Mouse (Mus musculus) urinary bladder, adult 18-20 months (tissue): Measurements from ENCODE around the gene Abcg4.
"Not testable (repeated sequence)": the region's sequence is repeated elsewhere in the genome, so short reads cannot be mapped to it uniquely, and the experiment has no call there.

Experiments used
- DNase-seq, 2 experiments: peaks; one replicate each; pipeline ENCODE4 v3.0.0; 2022; ENCODE audit warnings: low spot score in 2 of 2, mixed read lengths in 2 of 2

Abcg4 gene

DNA sequence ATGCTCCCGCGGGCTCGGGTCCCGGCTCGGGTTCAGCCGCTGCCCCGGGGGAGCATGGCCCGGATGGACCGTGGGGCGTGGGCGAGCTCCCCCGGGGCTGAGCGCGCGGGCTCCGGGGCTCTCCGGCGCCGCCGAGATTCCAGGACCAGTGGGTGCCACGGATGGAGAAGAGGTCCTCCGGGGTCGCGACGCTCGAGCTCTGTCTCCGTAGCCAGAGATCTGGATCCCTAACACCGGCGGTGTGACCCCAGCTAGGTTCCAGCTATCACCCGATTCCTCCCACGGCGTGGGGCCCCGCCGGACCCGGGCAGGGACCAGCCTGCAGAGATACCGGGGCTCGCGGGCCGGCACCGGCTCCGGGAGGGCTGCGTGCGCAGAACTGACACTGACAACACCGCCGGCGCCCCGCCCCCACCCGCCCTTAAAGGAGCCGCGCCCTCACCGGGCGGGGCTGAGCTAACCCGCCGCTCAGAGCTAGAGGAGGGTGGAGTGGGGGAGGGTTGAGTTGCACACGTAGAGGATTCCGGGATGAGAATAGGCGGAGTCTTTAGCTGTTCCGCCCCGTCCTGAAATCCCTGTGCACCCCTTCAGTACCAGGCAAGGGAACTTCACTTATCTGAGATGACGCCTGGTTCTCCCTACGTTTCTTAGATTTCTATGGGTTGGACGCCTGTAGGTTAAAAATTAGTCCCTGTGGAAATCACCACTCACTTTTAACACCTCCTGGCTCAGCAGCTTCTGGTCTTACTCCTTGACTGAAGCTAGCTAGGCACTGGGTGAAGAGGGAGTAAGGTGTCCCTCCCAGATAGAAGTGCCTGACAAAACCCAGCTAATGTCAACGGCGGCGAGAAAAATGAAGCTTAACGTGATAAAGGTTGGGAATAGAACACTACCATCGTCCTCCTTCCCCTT is 31.7 kb upstream of the Abcg4 start, which contains the start of gene C2cd2l:
C2cd2l (minus strand) TSS at position 399 of the 912 bp plus-strand sequence.
- DNase-seq: peak; percentile 74 to 85

- DNase-seq: peak in 1 of 2 experiments; percentile 47
Observed at GRCm38 (mm10) chr9:44319105-44319886, 30.9 kb upstream of the Abcg4 start.

GRCm38 (mm10) chr9:44318826-44319095 is 30.3 kb upstream of the Abcg4 start:
- DNase-seq: no peak

DNA sequence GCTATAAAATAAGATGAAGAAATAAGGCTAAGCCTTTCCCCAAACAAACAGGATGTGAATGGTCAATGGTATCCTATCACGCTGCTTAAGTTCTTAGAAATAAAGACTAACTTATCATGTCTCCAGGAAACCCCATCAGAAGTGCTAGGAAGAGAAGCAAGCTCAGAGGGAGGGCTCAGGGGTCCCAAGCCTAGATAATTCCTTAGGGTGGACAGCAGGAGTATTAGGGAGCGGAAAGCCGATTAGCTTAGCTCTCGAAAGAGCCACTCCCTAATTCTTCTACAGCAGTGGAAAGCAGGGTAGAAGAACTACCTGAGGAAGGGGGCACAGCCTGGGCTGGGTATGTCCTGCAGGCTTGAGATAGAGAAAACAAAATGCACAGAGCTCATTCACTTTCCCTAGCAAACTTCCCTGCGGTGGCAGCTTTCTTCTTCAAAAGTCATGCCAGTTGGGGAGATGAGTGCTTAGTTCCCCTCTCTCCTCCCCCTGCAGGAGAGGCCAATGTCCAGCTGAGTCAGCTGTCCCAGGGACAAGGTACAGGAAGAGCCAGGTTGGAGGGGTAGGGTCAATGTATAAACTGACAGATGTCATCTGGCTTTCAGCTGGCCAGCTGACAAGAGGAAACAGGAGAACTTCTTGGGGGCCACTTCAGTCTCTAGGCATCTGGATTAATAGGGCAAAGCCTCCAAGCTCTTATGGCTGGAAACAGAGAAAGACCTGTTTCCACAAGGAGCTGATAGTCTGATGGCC is 29.8 kb upstream of the Abcg4 start:
- DNase-seq: no peak

DNA sequence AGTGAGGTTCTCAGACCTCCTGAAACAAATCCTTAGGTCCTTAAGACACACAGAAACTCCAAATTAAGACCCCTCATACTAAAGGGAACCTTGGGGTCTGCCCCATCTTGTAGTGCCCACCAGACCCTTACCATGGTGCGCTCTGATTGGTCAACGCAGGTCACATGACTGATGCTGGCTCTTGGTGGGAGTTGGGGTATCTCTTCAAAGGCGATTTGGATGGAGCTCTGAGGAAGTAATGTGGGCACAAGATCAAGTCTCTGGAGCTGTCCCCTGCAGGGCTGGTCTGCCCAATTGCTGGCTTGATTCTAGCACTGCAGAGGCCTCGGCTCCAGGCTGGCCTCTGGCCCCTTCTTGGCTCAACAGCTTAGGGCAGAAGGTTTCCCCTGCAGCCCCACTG is 29.0 kb upstream of the Abcg4 start:
- DNase-seq: no peak

DNA sequence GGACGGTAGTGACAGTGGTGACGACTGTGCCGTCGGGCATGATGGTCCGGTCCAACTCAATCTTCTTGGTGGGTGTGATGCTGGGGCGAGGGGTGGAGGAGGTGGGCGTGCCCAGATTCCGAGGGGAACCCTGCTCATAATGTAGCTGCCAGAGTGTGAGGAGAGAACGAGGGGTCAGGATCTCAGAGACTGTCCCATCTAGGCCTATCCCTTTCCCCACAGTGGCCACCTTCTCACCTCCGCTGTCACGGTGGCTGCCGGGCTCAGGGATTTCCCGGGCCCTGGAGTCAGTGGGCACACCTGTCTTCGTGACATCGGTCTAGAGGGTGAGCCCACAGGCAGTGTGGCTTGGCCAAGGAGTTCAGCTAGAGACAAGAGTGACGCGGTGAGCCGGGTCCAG is 26.5 kb upstream of the Abcg4 start:
- DNase-seq: no peak

- DNase-seq: no peak
Observed at GRCm38 (mm10) chr9:44314257-44314547, 25.8 kb upstream of the Abcg4 start.

DNA sequence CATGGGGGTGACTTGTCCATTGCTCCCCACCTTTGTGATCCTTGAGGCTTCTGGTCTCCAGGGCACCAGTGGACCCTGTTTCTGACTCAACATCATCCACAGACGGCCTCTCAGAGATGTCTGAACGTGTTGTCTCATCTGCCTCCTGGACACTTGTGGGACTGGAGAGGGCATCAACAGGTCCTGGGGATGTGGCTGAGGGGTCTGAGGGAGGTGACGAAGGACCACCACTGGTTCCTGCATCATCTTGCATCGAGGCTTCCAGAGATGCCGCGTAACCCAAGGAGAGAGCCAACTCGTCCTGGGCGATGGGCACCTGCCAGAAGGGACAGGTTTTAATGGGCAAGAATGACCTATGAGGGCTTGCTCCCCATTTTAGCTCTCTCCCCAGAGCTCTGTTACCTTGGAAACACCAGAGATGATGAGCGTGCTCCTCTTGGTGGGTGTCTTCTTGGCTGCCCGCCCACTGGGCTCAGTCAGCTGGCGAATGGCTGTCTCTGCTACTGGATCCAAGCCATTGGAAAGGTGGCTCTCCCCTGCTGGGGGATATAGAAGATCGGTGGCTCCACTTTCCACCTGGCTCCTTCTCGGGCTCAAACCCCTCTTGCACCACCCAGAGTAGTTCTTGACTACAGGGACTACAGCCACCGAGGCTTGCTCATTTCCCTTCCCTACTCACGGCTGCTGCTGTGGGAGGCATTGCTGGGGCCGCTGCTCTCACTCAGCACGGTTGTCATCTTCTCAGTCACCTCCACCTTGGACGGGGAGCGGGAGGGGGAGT is 25.3 kb upstream of the Abcg4 start:
- no peak for DNase-seq

DNA sequence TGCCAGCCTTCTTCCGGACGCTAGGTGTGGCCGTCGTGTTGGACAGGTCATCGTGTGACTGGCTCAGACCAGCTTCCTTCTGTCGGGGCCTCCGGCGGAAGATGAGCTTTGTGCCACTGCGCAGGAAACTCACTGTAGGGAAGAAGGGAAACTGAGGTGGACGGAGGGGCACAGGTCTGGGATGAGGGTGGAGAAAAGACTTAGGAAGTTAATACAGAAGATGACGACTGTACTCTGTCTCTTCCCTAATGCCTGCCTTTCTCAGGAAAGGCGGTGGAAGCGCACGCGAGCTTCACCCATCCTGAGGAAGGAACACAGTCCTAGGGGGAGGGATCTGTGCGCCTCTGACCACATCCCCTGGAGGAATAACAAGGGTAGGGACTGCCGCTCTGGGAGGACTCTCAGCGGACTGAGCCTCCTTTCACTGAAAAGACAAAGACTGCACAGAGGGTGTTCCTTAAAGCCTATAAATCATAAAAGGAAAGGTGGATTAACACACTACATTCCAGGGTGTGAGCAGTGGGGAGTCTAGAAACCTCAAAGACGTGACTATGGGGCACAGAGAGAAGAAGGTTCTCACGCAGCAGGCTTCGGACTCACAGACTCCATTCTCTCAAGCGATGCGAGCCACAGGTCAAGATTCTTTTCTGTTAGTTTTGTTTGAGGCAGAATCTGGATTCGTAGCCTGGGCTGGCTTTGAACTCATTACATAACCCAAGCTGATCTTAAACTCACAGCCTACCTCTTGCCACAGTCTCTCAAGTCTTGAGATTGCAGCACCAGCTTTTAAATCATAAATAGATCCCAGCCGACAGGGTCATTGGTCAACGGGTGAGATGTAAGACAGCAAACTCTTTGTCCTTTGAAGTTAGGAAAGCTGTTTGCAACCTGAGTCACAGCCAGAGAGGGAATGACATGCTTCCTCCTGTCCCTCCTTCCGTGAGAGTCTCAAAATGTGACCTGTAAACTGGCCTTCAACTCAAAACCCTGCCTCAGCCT is 23.0 kb upstream of the Abcg4 start:
- no peak for DNase-seq

- DNase-seq: no peak
Observed at GRCm38 (mm10) chr9:44310750-44311135, 22.3 kb upstream of the Abcg4 start.

DNA sequence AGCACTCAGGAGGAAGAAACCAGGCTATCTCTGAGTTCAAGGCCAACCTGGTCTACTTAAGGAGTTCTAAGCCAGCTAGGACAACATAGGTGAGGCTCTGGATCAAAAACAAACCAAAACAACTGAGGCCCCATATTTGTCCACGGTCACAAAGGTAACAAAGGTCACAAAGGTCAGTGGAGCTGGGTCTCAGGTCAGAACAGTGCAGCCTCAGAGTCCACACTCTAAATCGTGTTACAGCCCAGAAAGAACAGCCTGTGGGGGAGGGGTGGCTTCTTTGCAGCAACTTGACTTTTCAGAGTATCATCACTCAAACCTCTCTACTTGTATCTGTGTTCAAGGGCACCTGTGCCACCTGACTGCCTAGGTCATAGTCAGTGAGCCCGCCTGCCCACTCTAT is 21.3 kb upstream of the Abcg4 start:
- DNase-seq: no peak

GRCm38 (mm10) chr9:44307248-44307647 is 18.8 kb upstream of the Abcg4 start:
- no peak for DNase-seq

DNA sequence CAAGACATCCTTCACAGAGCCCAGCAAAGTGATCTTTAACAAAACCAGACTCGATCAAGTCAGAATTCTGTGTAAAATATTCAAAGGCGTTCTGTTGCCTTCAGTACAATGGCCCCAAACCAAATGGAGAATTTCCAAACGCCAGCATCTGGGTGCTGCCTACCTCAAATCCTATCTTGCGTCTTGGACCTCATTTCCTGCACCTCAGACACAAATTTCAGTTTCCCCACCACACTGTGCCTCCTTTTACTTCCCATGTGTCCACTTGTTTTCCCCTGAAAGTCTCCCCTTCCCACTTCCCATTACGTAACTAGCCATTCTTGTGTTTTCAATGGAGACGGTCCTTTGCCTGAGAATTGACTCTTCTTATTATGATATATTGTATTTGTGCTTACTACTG is 18.1 kb upstream of the Abcg4 start:
- no peak for DNase-seq

DNA sequence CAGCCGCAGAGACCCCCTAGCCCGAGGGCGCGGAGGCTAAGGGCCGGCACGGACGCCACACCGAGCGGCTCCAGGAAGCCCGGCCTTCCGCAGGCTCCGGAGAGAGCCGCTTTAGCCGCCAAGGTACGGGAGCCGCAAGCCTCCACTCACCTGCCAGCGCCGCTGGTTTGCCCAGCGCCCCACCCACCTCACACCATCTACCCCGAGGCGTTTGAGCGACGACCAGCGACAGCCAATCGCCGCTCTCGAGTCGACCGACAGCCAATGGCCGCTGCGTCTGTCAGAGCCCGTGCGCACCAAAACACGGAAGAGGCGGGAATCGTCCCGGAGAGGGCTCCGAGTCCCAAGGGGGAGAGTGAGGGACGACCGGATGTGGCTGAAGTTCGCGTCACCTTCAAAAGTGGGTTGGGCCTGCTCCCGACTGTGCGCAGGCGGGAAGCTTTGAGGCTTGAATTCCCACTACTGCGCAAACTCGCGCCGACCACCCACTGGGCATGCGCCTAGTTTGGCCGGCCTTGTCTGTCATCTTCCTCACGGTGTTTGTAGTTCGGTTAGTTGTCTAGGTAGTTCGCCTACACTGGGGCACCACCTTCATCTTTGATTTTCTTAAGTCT is 17.2 kb upstream of the Abcg4 start, which contains the start of gene Hinfp:
Hinfp (minus strand) TSS at position 206 of the 614 bp plus-strand sequence.
- peak; percentile 95 to 99 for DNase-seq

DNA sequence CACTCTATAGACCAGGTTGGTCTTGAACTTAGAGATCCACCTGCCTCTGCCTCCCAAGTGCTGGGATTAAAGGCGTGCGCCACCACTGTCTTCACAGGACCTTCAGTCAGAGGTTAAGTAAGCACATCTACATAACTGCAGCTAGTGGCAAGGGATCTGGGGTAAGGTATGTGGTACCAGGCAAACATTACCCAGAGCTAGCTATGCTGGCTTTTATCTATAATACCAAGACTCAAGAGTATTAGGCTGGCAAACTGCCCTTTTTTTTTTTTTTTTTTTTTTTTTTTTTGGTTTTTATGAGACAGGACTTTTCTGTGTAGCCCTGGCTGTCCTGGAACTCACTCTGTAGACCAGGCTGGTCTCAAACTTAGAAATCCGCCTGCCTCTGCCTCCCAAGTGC is 11.6 kb upstream of the Abcg4 start:
- not testable (repeated sequence) for DNase-seq

DNA sequence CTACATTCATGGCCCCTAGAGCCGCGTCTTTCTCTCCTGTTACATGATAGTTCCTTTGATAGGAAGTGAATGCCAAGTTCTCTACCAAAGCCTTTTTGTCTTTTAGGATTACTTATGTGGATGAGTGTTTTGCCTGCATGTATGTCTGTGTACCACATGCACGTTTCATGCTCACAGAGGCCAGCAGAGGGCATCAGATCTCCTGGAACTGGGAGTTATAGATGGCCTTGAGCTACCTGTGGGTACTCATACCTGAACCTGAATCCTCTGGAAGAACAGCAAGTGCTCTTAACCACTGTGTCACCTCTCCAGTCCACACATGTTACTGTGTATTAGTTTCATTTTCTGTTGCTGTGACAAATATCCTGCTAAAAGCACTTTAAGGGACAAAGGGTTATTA is 4.1 kb upstream of the Abcg4 start:
- no peak for DNase-seq

GRCm38 (mm10) chr9:44288959-44289291 is 510 bp upstream of the Abcg4 start:
- no peak for DNase-seq

GRCm38 (mm10) chr9:44287401-44288075 is 877 bp downstream of the Abcg4 start:
- no peak for DNase-seq

DNA sequence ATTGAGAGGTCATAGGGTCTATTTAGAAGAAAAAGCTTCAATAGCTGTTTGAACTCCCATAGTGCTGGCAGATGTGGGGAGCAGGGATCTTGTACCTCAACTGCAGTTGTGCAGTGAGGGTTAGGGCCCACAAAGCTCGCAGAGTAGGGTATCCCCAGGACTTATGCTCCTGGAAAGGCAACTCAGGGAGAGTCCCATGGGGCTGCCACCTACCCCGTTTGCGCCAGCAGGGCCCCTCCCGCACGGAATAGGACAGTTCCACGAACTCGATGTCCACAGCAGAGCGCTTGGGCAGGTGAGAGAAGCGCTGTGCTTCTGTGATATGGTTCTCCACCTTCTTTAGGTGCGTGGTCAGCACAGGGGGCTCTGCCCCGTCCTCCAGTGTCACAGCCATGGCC is 1.4 kb downstream of the Abcg4 start:
- no peak for DNase-seq
